Mouse (Mus musculus) embryonic stem cell, embryonic (primary cell): Measurements from ENCODE around the gene Galk2.

Source experiments
- CTCF ChIA-PET, 4 experiments: fragments of 300-600 bp in 2 of 4; fragments of 350-600 bp in 2 of 4; sonication (Branson Sonifier 250); formaldehyde crosslinking; loops; one replicate each; lab custom pipeline; 2022; ENCODE audit warnings: inconsistent platforms in 2 of 4; lab: Charles Lee
- POLR2A ChIA-PET, 4 experiments: fragments of 300-600 bp in 2 of 4; fragments of 350-600 bp in 2 of 4; sonication (Branson Sonifier 250); formaldehyde crosslinking; loops; one replicate each; lab custom pipeline; 2022; ENCODE audit warnings: antibody characterized with exemption in 4 of 4, inconsistent platforms in 1 of 4; lab: Charles Lee

The Galk2 gene

DNA sequence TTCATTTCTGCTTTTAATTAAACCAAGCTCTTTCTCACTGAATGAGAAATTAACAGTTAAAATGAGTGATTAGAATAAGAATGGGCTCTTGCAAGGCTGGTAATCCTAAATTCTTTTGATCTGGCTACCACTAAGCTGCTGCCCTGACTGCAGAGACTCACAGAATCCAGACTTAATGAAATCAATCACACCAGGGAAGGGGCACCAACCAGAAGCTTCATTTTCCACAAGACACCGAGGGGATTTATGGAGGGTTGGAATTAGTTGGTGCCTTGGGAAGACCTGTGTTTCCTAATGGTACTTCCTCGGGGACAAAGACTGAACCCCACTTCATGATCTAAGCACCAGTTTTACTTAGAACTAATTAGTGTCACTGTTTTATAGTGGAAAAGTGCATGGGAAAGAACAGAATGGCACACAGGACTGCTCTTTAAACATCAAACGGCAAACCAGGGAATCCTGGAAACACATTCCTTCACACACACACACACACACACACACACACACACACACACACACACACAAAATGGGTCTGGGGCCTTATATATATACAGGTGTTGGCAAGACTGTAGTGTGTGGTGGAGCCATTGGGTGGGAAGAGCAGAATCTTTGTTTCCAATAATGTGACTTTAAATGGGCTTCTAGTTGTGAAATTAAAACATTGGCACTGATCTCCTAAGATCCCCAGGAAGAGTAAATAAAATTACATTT, 157.0 kb downstream of the Galk2 start:
- ChIA-PET POLR2A (interaction anchor here in 1 of 4 experiments (0.6 to 1.0 kb wide), 2 partner anchors 150 to 601 kb away, joined by 3 read pairs; no protein-coding TSS in a partner anchor), CTCF (no interaction called here)

DNA sequence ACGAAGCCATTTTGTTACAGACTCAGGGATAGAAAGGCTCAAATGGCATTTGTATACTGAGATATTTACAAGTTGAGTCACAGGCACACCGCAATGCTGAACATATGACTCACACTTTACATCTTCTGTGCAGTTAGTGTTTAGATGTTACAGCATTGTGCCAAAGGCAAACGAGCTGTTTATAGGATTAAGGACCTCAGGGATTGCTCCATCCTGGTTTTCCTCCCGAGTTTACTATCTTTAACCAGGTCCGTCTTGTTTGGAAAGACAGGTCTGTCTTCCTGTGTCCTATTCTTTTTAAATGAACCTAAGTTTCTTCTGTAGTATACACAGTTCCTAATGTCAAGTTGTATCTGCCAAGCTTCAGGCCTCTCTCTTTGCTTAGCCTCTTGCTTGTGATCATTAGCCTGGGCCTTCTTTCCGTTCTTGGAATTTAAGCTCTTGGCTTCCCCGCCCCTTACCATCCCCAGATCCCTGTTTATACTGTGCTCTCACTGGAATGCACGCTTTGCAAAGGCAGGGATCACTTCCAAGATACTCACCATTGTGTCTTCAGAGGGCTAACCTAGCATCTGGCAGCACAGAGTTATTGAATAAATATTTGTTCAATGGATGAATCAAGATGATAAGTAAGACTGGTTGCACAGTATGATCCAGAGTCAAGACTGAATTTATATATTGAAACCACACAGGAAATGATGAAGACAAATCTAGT, 172.4 kb downstream of the Galk2 start:
- ChIA-PET CTCF (no interaction called here), POLR2A (interaction anchor here in 1 of 4 experiments (0.6 to 0.7 kb wide), 2 partner anchors 28 to 386 kb away, joined by 3 to 4 read pairs; no protein-coding TSS in a partner anchor)

DNA sequence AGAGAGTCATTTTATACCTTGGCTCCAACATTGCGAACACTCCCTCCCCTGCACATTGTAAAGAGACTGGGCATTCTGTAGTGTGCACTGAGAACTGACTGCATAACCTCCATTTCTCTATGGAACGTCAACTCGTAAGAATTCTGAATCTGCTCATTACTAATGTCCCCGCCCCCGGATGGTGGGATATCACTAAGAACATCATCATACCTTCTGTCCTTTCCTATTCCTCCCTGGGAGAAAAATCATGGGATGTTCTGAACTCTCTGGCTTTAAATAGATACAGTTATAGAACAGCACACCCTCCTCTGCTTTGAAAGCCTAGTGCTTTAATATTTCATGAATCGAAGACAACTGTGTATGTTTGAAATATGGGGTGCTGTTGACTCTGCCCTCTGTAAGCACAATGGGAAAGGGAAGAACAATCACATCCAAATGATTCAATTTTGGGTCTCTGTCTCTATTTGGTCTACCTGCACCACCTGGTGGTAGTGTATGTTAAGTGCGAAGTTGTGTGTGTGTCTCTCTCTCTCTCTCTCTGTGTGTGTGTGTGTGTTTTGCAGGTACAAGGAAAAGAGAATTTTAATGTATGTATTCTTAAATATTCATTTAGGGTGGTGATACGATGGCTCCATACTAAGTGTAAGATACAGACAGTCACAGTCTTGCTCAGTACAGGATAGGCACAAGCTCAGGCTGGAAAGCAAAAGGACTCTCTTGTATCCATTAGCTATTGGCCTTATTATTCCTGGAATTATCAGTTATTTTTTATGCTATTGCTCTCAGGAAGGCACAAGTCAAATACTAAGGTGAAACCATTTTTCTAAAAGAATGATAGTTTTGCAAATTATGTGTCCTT, 174.4 kb downstream of the Galk2 start:
- ChIA-PET CTCF (interaction anchor here in 1 of 4 experiments (0.6 to 0.7 kb wide), 2 partner anchors 97 to 391 kb away, joined by 4 to 10 read pairs; no protein-coding TSS in a partner anchor), POLR2A (no interaction called here)
